Mouse (Mus musculus): ENCODE measurements around the gene Tldc1. TPM values are rescaled to one million over a fixed set of nuclear protein-coding genes. Genes with fewer than 3 reads are reported as not detected.
A peak's percentile ranks its signal among the peaks of the same experiment; 100 is the strongest.

The Tldc1 gene
- total RNA-seq, 2 experiments from 2014 or later: 11.5 to 12.4 TPM

- ATAC-seq (replicated peaks; ENCODE audit: low FRiP score, low TSS enrichment, poor library complexity, severe bottlenecking): no peak
Observed at GRCm38 (mm10) chr8:119780402-119781049, 2.3 kb upstream of the Tldc1 start.

GRCm38 (mm10) chr8:119779013-119779737, 959 bp upstream of the Tldc1 start:
- peak; percentile 49 for ATAC-seq (replicated peaks; ENCODE audit: low FRiP score, low TSS enrichment, poor library complexity, severe bottlenecking)

- ATAC-seq (replicated peaks; ENCODE audit: low FRiP score, low TSS enrichment, poor library complexity, severe bottlenecking): no peak; the same call in 1 of the 2 replicates
Observed at GRCm38 (mm10) chr8:119777765-119778164, 451 bp downstream of the Tldc1 start.

- no peak for ATAC-seq (replicated peaks; ENCODE audit: low FRiP score, low TSS enrichment, poor library complexity, severe bottlenecking)
Observed at GRCm38 (mm10) chr8:119776668-119777245, 1.5 kb downstream of the Tldc1 start.

- 0 out of 2 replicates have a peak, but pooled peaks have one; percentile 11 for ATAC-seq (replicated peaks; ENCODE audit: low FRiP score, low TSS enrichment, poor library complexity, severe bottlenecking)
Observed at GRCm38 (mm10) chr8:119765761-119766444, 12.3 kb downstream of the Tldc1 start.

- ATAC-seq (replicated peaks; ENCODE audit: low FRiP score, low TSS enrichment, poor library complexity, severe bottlenecking): no peak
Observed at GRCm38 (mm10) chr8:119765311-119765710, 12.9 kb downstream of the Tldc1 start.

GRCm38 (mm10) chr8:119762226-119763220, 15.7 kb downstream of the Tldc1 start:
- peak; percentile 72 for ATAC-seq (replicated peaks; ENCODE audit: low FRiP score, low TSS enrichment, poor library complexity, severe bottlenecking)

GRCm38 (mm10) chr8:119761692-119762091, 16.5 kb downstream of the Tldc1 start:
- no peak for ATAC-seq (replicated peaks; ENCODE audit: low FRiP score, low TSS enrichment, poor library complexity, severe bottlenecking)

- ATAC-seq (replicated peaks; ENCODE audit: low FRiP score, low TSS enrichment, poor library complexity, severe bottlenecking): no peak
Observed at GRCm38 (mm10) chr8:119756538-119756937, 21.7 kb downstream of the Tldc1 start.

GRCm38 (mm10) chr8:119756147-119756461, 22.1 kb downstream of the Tldc1 start:
- ATAC-seq (replicated peaks; ENCODE audit: low FRiP score, low TSS enrichment, poor library complexity, severe bottlenecking): no peak

- peak; percentile 65 for ATAC-seq (replicated peaks; ENCODE audit: low FRiP score, low TSS enrichment, poor library complexity, severe bottlenecking)
Observed at GRCm38 (mm10) chr8:119755238-119756146, 22.7 kb downstream of the Tldc1 start.

GRCm38 (mm10) chr8:119744604-119745003, 33.6 kb downstream of the Tldc1 start:
- peak; percentile 37 for ATAC-seq (replicated peaks; ENCODE audit: low FRiP score, low TSS enrichment, poor library complexity, severe bottlenecking)

- ATAC-seq (replicated peaks; ENCODE audit: low FRiP score, low TSS enrichment, poor library complexity, severe bottlenecking): peak; percentile 63
Observed at GRCm38 (mm10) chr8:119743291-119744026, 34.8 kb downstream of the Tldc1 start.

GRCm38 (mm10) chr8:119742409-119742808, 35.8 kb downstream of the Tldc1 start:
- ATAC-seq (replicated peaks; ENCODE audit: low FRiP score, low TSS enrichment, poor library complexity, severe bottlenecking): no peak

GRCm38 (mm10) chr8:119740634-119741033, 37.6 kb downstream of the Tldc1 start:
- no peak for ATAC-seq (replicated peaks; ENCODE audit: low FRiP score, low TSS enrichment, poor library complexity, severe bottlenecking)

- peak; percentile 51 for ATAC-seq (replicated peaks; ENCODE audit: low FRiP score, low TSS enrichment, poor library complexity, severe bottlenecking)
Observed at GRCm38 (mm10) chr8:119738129-119738907, 39.9 kb downstream of the Tldc1 start.

Measured in megakaryocyte-erythroid progenitor cell, adult 5-6 weeks (primary cell).